Comparison of ENCODE assay signal across 13 mouse cellular contexts in genomic region chr6:136813117-136813516, GRCm38 (mm10). TPM values are rescaled to one million over a fixed set of nuclear protein-coding genes. Genes with fewer than 3 reads are reported as not detected.
A peak's percentile ranks its signal among the peaks of the same experiment; 100 is the strongest.
DNase-seq lines count a peak whose midpoint lies in the region; ATAC-seq and TF ChIP-seq lines count a peak whose summit lies in the region.
"Had no signal": no experiment of that assay in that cellular context is flagged by ENCODE, and none has a peak within 500 bp of the region (broad histone marks: within the 10 kb centered on the region; RNA-seq: fewer than 3 reads in every experiment).

No protein-coding gene starts in this region.

- H3K4me2 ChIP-seq in intestine, postnatal 0 days (replicated peaks; ENCODE audit: low read depth): no peak overlapping the region
- H3K4me2 ChIP-seq: hindbrain, embryonic 13.5 days; limb, embryonic 12.5 days; midbrain, embryonic 12.5 days had no signal

- H3K27me3 ChIP-seq in intestine, postnatal 0 days (replicated peaks; ENCODE audit: control insufficient read depth, insufficient read depth, low read length): no peaks in the 10 kb centered on the region
- H3K27me3 ChIP-seq: hindbrain, embryonic 13.5 days; limb, embryonic 12.5 days; midbrain, embryonic 12.5 days had no signal

- peaks cover 44% of the 10 kb centered on the region for H3K36me3 ChIP-seq in intestine, postnatal 0 days (ENCODE audit: control insufficient read depth, insufficient read depth)

- no peak overlapping the region for H3K4me3 ChIP-seq in intestine, postnatal 0 days (ENCODE audit: low read depth, low read length)
- H3K4me3 ChIP-seq: hindbrain, embryonic 13.5 days; limb, embryonic 12.5 days; midbrain, embryonic 12.5 days had no signal

- peak; percentile 29 to 50 for DNase-seq in heart, postnatal 10 days
- no peak for DNase-seq in heart, postnatal 25 days (ENCODE audit: low spot score)
- DNase-seq in thymus, postnatal 14 days: peak; percentile 19
- DNase-seq in thymus, postnatal 4 days: no peak
- DNase-seq in retina, embryonic 14.5 days (ENCODE audit: low spot score): no peak
- no peak for DNase-seq in cerebellum, postnatal 4 days (ENCODE audit: low spot score in 2 of 2)
- DNase-seq in gastrocnemius, postnatal 10 days: no peak

- no peak overlapping the region for H3K27ac ChIP-seq in intestine, postnatal 0 days (ENCODE audit: low read depth, low read length)
- H3K27ac ChIP-seq: hindbrain, embryonic 13.5 days; limb, embryonic 12.5 days; midbrain, embryonic 12.5 days had no signal

- TF ChIP-seq CTCF in intestine, postnatal 0 days (IDR thresholded peaks at IDR 0.05; ENCODE audit: low read depth): peak; percentile 70

- WGBS in intestine, postnatal 0 days: 23% methylated on average over 4 of the region's 4 CpGs

- H3K9me3 ChIP-seq in intestine, postnatal 0 days (ENCODE audit: control insufficient read depth): no peaks in the 10 kb centered on the region
- H3K9me3 ChIP-seq: G1E; hindbrain, embryonic 13.5 days; limb, embryonic 12.5 days; midbrain, embryonic 12.5 days had no signal

- no peak for ATAC-seq in intestine, postnatal 0 days

- H3K4me1 ChIP-seq in intestine, postnatal 0 days (replicated peaks; ENCODE audit: control insufficient read depth, insufficient read depth, low read length): peaks cover 13% of the 10 kb centered on the region; the same call in 1 of the 2 replicates

- intact Hi-C loops in heart, postnatal 10 days (cut with DNase I): no loop called here
- intact Hi-C loops in heart, postnatal 25 days (cut with DNase I): no loop called here

- H3K9ac ChIP-seq in intestine, postnatal 0 days (ENCODE audit: low read depth, low read length): no peak overlapping the region
- H3K9ac ChIP-seq: hindbrain, embryonic 13.5 days; limb, embryonic 12.5 days; midbrain, embryonic 12.5 days had no signal

RNA-seq across cellular contexts. Expression of gene H2afj, which starts 5.1 kb away (rescaled TPM):
- 10 to 100 TPM; 35.3 to 42.5 TPM for total RNA-seq in heart, postnatal 10 days (2021)
- 10 to 100 TPM; 28.3 to 33.9 TPM for total RNA-seq in heart, postnatal 25 days (2021)
- 231 and 241 TPM in 2 replicates for polyA plus RNA-seq in intestine, postnatal 0 days (2015; fragmentation: Nextera tagmentation; extraction: Ambion mirVana)
- total RNA-seq in gastrocnemius, postnatal 10 days (2021): 10 to 100 TPM; 16.3 to 17.6 TPM

RNA-seq across cellular contexts. Expression of gene Hist4h4, which starts 8.9 kb away (rescaled TPM):
- total RNA-seq in heart, postnatal 10 days (2021): 10 to 100 TPM; 20.5 to 22.3 TPM
- total RNA-seq in heart, postnatal 25 days (2021): 10 to 100 TPM in 1 of 2 experiments, 1 to 10 TPM in 1; 8.3 to 11.5 TPM
- 0.46 and 0.76 TPM in 2 replicates for polyA plus RNA-seq in intestine, postnatal 0 days (2015; fragmentation: Nextera tagmentation; extraction: Ambion mirVana)
- total RNA-seq in gastrocnemius, postnatal 10 days (2021): 10 to 100 TPM; 19.9 to 21.8 TPM

RNA-seq across cellular contexts. Expression of gene BC049715, which starts 14.3 kb away (rescaled TPM):
- total RNA-seq in heart, postnatal 10 days (2021): 1 to 10 TPM; 1.0 to 1.8 TPM
- 1 to 10 TPM in 1 of 2 experiments, under 1 TPM in 1; 0.62 to 2.0 TPM for total RNA-seq in heart, postnatal 25 days (2021)
- 0.47 and 1.8 TPM in 2 replicates for polyA plus RNA-seq in intestine, postnatal 0 days (2015; fragmentation: Nextera tagmentation; extraction: Ambion mirVana)
- total RNA-seq in gastrocnemius, postnatal 10 days (2021): under 1 TPM; 0.38 to 0.65 TPM

RNA-seq across cellular contexts. Expression of gene Wbp11, which starts 14.9 kb away (rescaled TPM):
- total RNA-seq in heart, postnatal 10 days (2021): 10 to 100 TPM; 79.6 to 85.0 TPM
- 10 to 100 TPM; 57.0 to 63.3 TPM for total RNA-seq in heart, postnatal 25 days (2021)
- 41.4 and 45.2 TPM in 2 replicates for polyA plus RNA-seq in intestine, postnatal 0 days (2015; fragmentation: Nextera tagmentation; extraction: Ambion mirVana)
- 10 to 100 TPM; 64.9 to 69.1 TPM for total RNA-seq in gastrocnemius, postnatal 10 days (2021)

RNA-seq across cellular contexts. Expression of gene Smco3, which starts 22.1 kb away (rescaled TPM):
- under 1 TPM; 0.17 TPM for total RNA-seq in heart, postnatal 10 days (2021)
- not detected for total RNA-seq in heart, postnatal 25 days (2021)
- 0.76 and 1.3 TPM in 2 replicates for polyA plus RNA-seq in intestine, postnatal 0 days (2015; fragmentation: Nextera tagmentation; extraction: Ambion mirVana)
- total RNA-seq in gastrocnemius, postnatal 10 days (2021): 1 to 10 TPM in 1 of 2 experiments, under 1 TPM in 1; 0.77 to 1.7 TPM
- polyA plus RNA-seq: G1E; limb, embryonic 12.5 days; spleen, adult 2 months had no signal

Comparison
In these comparisons a context has a peak if more than half of its experiments do, and no peak if none do; other contexts are left out.
1. DNase-seq: peak in heart, postnatal 10 days (2 of 2) and thymus, postnatal 14 days (single experiment); none in heart, postnatal 25 days (single experiment), thymus, postnatal 4 days (single experiment), retina, embryonic 14.5 days (single experiment), cerebellum, postnatal 4 days (0 of 2) and gastrocnemius, postnatal 10 days (single experiment).